Mouse (Mus musculus): ENCODE measurements around the gene Asxl1. TPM values are rescaled to one million over a fixed set of nuclear protein-coding genes. Genes with fewer than 3 reads are reported as not detected.
"Not testable (repeated sequence)": the region's sequence is repeated elsewhere in the genome, so short reads cannot be mapped to it uniquely, and the experiment has no call there.

The Asxl1 gene
- polyA plus RNA-seq, 1 experiment, result 56.2 TPM

DNA sequence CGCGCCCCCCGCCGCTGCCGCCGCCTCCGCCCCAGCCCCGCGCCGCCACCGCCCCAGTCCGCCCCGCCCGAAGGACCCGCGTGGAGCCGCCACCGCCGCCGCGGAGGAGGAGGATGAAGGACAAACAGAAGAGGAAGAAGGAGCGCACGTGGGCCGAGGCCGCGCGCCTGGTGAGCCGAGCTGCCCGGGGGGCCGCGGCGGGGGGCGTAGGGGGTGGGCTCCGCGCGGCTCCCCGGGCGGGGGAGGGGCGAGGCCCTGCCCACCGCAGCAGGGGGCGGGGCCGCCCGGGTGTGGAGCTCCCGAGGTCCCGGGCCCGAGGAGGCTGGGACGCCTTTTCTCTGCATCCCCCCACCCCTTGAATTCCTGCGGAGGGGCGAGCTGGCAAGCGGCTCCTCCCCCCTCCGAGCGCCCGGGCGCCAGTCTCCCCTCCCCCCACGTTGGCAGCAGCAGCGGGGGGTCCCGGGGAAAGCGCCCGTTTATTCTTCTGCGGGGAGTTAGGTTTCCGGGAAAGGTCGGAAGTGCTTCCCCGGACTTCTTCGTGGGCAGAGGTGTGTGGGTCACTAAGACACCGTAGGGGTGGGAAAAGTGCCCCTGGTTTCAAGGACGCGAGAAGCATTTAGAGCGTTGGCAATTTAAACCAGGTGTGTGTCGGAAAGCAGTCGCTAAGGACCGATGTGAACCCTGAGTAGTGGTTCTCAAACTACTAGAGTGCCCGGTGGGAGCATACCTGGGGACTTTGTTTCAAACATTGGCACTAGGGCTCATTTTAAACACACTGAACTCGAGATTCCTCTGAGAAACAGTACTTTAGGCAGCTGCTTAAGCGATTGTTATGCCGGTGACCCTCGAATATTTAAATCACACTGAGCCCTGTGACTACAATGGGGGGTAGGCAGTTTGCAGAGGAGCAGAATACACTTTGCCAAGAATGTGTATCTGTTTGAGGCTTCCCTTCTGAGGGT is 873 bp downstream of the Asxl1 start:
- no peaks in the 10 kb centered on the region; the same call in 1 of the 2 replicates for H3K4me1 ChIP-seq (ENCODE audit: control insufficient read depth, insufficient read depth, low read length)

DNA sequence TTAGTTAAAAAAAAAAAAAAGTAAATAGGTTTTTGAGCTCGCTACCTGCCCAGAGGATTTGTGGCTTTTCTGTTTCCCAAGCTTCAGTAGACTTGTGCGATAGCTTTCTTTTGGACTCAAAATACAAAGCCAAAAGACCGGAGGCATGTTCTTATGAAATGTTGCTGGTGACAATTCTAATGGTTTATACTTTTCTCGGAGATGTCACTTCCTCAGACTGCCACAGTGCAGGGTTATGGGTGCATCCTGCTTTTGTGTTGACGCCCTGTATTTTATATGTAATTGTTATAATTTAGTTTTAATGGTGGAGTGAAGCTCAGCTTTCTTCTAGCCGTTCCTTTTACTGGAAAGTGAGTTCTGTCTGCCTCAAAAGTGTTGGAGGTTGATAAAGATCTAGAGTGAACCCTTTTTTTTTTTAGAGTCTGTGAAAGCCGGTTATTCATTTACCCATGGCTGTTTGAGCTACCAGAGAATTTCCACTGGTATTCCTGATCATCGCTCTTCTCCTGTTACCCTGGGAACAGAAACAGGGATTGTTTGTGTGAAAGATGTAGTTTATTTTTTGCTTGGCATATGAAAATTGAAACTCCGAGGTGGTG is 1.7 kb downstream of the Asxl1 start:
- peak overlapping the region; percentile 100 for H3K4me3 ChIP-seq (replicated peaks; ENCODE audit: control insufficient read depth, low read depth, low read length)

More for the DNA sequence above, 873 bp downstream of the Asxl1 start:
- peak overlapping the region; percentile 98 for H3K27ac ChIP-seq (ENCODE audit: control insufficient read depth, insufficient read depth, low read depth, low read length, poor library complexity)
- peak; percentile 28; the same call in 1 of the 2 replicates for TF ChIP-seq POLR2A (IDR thresholded peaks at IDR 0.05; ENCODE audit: borderline replicate concordance, control insufficient read depth, low read depth, low read length)
- TF ChIP-seq CTCF (IDR thresholded peaks at IDR 0.05; ENCODE audit: control insufficient read depth, insufficient read depth, low read length), result no peak
- H3K4me3 ChIP-seq (replicated peaks; ENCODE audit: control insufficient read depth, low read depth, low read length), result peak overlapping the region; percentile 100
- under 1% methylated on average over 72 of the region's 76 CpGs for WGBS

DNA sequence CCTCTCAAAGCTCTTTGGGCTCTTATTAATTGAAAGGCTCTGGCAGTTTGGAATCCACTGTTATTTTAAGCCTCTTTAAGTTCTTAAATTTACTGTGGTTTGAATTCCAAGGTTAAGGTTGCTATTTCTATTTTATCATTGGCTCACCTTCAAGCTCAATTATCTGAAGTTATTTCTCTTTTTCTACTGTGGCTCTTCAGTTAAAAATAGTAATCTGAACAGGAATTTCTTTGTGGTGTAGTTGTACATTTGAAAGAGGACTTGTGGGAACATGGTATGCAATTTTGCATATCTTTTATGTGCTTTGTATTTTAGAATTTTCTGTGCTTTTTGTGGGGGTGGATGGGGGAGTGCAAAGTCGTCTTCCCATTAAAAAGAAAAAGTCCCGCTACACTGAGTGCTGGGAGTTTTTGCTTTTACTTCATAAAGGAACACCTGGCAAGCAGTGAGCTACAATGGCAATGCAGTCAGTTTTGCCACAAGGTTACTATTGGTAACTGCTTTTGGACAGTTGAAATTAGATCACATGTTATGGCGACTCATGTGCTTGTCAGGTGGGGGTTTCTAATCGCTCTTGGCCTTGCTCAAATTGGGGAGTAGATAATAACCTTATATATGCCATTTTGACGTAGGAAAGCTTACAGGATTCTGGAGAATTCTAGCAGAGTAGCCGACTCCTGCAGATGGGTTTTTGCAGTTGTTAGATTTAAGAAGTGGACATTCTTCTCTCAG is 2.6 kb downstream of the Asxl1 start:
- no peak overlapping the region for H3K4me3 ChIP-seq (replicated peaks; ENCODE audit: control insufficient read depth, low read depth, low read length)

More for the DNA sequence above, 1.7 kb downstream of the Asxl1 start:
- TF ChIP-seq CTCF (IDR thresholded peaks at IDR 0.05; ENCODE audit: control insufficient read depth, insufficient read depth, low read length) (no peak), POLR2A (IDR thresholded peaks at IDR 0.05; ENCODE audit: borderline replicate concordance, control insufficient read depth, low read depth, low read length) (no peak)
- WGBS, result 4% methylated on average over 9 of the region's 9 CpGs
- Histone ChIP-seq H3K4me1 (ENCODE audit: control insufficient read depth, insufficient read depth, low read length) (no peaks in the 10 kb centered on the region; the same call in 1 of the 2 replicates), H3K27ac (ENCODE audit: control insufficient read depth, insufficient read depth, low read depth, low read length, poor library complexity) (peak overlapping the region; percentile 98; the same call in 1 of the 2 replicates)

DNA sequence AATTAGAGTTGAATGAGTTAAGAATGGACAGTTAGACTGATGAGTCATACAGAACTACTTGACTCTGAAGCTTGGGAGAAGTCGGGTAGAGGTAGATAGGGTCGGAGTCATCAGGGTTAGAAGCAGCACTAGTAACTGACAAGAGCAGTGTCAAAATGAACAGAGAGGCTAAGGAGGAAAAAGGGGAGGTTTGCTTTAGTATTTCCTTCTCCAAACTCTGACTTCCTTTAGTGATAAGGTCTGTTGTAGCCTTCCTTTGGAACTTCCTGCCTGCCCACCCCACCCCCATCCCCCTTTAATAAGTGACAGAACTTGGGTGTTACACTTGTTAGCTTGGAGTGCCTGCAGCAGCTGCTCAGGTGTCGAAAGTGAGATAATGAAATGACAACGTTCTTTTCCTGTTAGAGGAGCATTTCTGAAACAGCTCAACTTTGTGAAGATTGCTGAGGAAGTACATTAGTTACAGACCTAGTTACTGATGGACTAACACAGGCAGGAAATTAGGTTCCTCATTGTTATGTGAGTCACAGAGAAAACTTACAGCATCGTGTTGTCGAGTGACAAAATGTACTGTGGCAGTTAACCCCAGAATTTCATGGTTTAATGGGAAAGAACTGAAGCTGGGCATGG is 5.0 kb downstream of the Asxl1 start:
- H3K27ac ChIP-seq (ENCODE audit: control insufficient read depth, insufficient read depth, low read depth, low read length, poor library complexity), result peak overlapping the region; percentile 71; the same call in 1 of the 2 replicates
- no peak overlapping the region for H3K4me3 ChIP-seq (replicated peaks; ENCODE audit: control insufficient read depth, low read depth, low read length)
- TF ChIP-seq POLR2A (IDR thresholded peaks at IDR 0.05; ENCODE audit: borderline replicate concordance, control insufficient read depth, low read depth, low read length), result no peak
- no peak for TF ChIP-seq CTCF (IDR thresholded peaks at IDR 0.05; ENCODE audit: control insufficient read depth, insufficient read depth, low read length)
- under 1% methylated on average over 6 of the region's 6 CpGs for WGBS
- no peaks in the 10 kb centered on the region; the same call in 1 of the 2 replicates for H3K4me1 ChIP-seq (ENCODE audit: control insufficient read depth, insufficient read depth, low read length)

More for the DNA sequence above, 2.6 kb downstream of the Asxl1 start:
- Histone ChIP-seq H3K4me1 (ENCODE audit: control insufficient read depth, insufficient read depth, low read length) (no peaks in the 10 kb centered on the region; the same call in 1 of the 2 replicates), H3K27ac (ENCODE audit: control insufficient read depth, insufficient read depth, low read depth, low read length, poor library complexity) (no peak overlapping the region)
- WGBS, result 39% methylated on average over 6 of the region's 6 CpGs
- no peak for TF ChIP-seq CTCF (IDR thresholded peaks at IDR 0.05; ENCODE audit: control insufficient read depth, insufficient read depth, low read length)
- no peak for TF ChIP-seq POLR2A (IDR thresholded peaks at IDR 0.05; ENCODE audit: borderline replicate concordance, control insufficient read depth, low read depth, low read length)

DNA sequence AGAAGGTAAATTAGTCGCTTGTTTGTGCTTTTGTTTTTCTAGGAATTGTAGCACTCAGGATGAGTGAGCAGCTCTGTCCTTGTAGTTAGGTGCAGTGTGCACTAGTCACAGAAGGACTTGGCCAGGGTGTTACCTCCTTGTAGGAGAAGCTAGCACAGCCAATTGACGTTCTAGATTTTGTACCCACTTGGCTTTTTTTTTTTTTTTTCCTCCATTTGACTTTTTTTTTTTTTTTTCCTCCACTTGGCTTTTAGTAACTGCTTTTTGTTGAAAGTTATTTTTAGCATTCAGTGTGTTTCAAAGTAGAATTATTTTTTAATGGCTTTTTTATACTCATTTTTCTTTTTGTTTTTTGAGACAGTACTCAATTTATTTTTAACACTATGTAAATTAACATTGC is 9.0 kb downstream of the Asxl1 start:
- 88% methylated on average over 2 of the region's 2 CpGs for WGBS
- no peaks in the 10 kb centered on the region; the same call in 1 of the 2 replicates for H3K4me1 ChIP-seq (ENCODE audit: control insufficient read depth, insufficient read depth, low read length)
- no peak overlapping the region for H3K27ac ChIP-seq (ENCODE audit: control insufficient read depth, insufficient read depth, low read depth, low read length, poor library complexity)
- no peak overlapping the region for H3K4me3 ChIP-seq (replicated peaks; ENCODE audit: control insufficient read depth, low read depth, low read length)
- TF ChIP-seq CTCF (IDR thresholded peaks at IDR 0.05; ENCODE audit: control insufficient read depth, insufficient read depth, low read length), result no peak
- TF ChIP-seq POLR2A (IDR thresholded peaks at IDR 0.05; ENCODE audit: borderline replicate concordance, control insufficient read depth, low read depth, low read length), result no peak

DNA sequence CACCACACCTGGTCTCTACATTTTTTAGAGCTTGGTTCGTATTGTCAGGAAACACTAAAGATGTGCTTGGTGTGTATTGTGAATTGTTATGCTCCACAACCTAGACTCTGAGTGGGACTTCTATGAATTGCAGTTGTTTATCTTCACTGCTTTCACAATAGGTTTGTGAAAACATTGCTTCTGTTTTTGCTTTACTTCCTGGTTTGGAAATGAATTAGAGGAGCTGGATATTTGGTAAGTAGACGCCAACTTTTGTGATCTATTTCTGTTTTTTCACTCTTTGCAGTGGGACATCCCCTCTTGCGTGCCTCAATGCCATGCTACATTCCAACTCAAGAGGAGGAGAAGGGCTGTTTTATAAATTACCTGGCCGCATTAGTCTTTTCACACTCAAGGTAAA is 11.2 kb downstream of the Asxl1 start:
- no peaks in the 10 kb centered on the region; the same call in 1 of the 2 replicates for H3K4me1 ChIP-seq (ENCODE audit: control insufficient read depth, insufficient read depth, low read length)
- peak overlapping the region; percentile 50 for H3K4me3 ChIP-seq (replicated peaks; ENCODE audit: control insufficient read depth, low read depth, low read length)
- 79% methylated on average over 4 of the region's 4 CpGs for WGBS
- peak overlapping the region; percentile 61; the same call in 1 of the 2 replicates for H3K27ac ChIP-seq (ENCODE audit: control insufficient read depth, insufficient read depth, low read depth, low read length, poor library complexity)
- TF ChIP-seq CTCF (IDR thresholded peaks at IDR 0.05; ENCODE audit: control insufficient read depth, insufficient read depth, low read length), result no peak
- no peak for TF ChIP-seq POLR2A (IDR thresholded peaks at IDR 0.05; ENCODE audit: borderline replicate concordance, control insufficient read depth, low read depth, low read length)

DNA sequence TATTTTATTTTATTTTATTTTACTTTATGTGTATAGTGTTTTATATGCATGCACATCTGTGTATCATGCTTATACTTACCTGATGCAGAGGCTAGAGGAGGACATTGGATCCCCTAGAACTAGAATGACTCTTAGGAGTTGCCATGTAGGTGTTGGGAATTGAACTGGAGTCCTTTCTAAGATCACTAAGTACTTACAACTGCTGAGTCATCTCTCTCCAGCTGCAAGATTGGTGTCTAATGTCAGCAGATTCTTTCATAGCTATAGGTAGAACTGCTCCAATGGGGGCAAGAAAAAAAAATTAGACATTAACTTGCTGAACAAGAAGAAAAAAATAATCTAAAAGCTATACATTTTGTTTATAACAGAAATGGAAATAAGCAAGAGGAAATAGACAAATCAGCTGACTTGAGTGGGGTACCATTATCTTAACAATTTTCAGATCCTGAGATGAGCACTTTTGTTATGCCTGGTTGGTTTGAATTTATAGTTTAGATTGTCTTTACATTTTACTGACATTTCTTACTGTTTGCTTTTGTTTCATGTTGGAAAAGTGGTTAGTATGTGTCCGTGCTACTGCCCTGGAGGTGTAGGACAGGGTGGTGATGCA is 15.6 kb downstream of the Asxl1 start:
- 91% methylated on average over 1 of the region's 1 CpGs for WGBS
- TF ChIP-seq POLR2A (IDR thresholded peaks at IDR 0.05; ENCODE audit: borderline replicate concordance, control insufficient read depth, low read depth, low read length) (no peak), CTCF (IDR thresholded peaks at IDR 0.05; ENCODE audit: control insufficient read depth, insufficient read depth, low read length) (no peak)
- Histone ChIP-seq H3K27ac (ENCODE audit: control insufficient read depth, insufficient read depth, low read depth, low read length, poor library complexity) (no peak overlapping the region), H3K4me3 (replicated peaks; ENCODE audit: control insufficient read depth, low read depth, low read length) (no peak overlapping the region), H3K4me1 (ENCODE audit: control insufficient read depth, insufficient read depth, low read length) (no peaks in the 10 kb centered on the region; the same call in 1 of the 2 replicates)

DNA sequence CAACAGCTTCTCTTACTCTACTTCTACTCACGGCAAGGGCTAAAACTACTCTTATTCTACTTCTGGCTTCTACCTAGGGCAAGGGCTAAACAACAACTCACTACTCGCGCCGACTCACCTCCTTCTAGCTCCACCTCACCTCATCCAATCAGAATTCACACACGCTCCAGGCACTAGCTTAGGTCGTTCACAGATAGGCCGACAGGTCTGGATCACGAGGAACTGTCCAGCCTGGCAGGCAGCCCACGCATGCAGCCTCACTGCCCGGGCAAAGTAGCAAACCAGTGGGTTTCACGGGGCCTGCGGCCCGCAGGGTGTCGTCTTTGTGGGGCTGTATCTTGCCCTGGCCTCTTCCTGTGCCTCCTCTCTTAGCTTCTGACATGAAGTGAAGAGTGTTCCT is 18.9 kb downstream of the Asxl1 start:
- WGBS, result 88% methylated on average over 14 of the region's 14 CpGs
- not testable (repeated sequence) for H3K4me1 ChIP-seq (ENCODE audit: control insufficient read depth, insufficient read depth, low read length); H3K4me3 ChIP-seq (replicated peaks; ENCODE audit: control insufficient read depth, low read depth, low read length)

More for the DNA sequence above, 18.9 kb downstream of the Asxl1 start:
- not testable (repeated sequence) for H3K27ac ChIP-seq (ENCODE audit: control insufficient read depth, insufficient read depth, low read depth, low read length, poor library complexity)
